Mouse (Mus musculus) heart, embryonic 15.5 days (tissue): ENCODE measurements at regions not wholly inside any gene's neighbourhood (a gene's known extent, or its start where the extent isn't known, plus 50 kb on each side); places are given as distances from the start of the nearest gene placed in this dataset.
A peak's percentile ranks its signal among the peaks of the same experiment; 100 is the strongest.

Experiments used
- ATAC-seq: fragments of 200-750 bp; cut with Nextera tagmentation; replicated peaks from 2 replicates; pipeline ENCODE4 v1.8.0; 2017; ENCODE audit warnings: low read depth, moderate TSS enrichment; ENCODE audit not compliant: insufficient number of reproducible peaks, insufficient read depth, low FRiP score
- H3K27ac ChIP-seq: fragments of 300-500 bp; sonication (generic); 2 replicates; pipeline ENCODE4 v1.5.1; 2015; ENCODE audit warnings: mild to moderate bottlenecking, inconsistent platforms
- H3K27me3 ChIP-seq: fragments of 300-500 bp; sonication (generic); 2 replicates; pipeline ENCODE4 v1.6.1; 2015; ENCODE audit warnings: inconsistent platforms
- H3K36me3 ChIP-seq: fragments of 300-500 bp; sonication (generic); 2 replicates; pipeline ENCODE4 v1.6.1; 2015; ENCODE audit warnings: mild to moderate bottlenecking, inconsistent platforms
- H3K4me1 ChIP-seq: fragments of 300-500 bp; sonication (generic); replicated peaks from 2 replicates; pipeline ENCODE4 v1.6.1; 2015; ENCODE audit warnings: inconsistent platforms
- H3K4me2 ChIP-seq: fragments of 300-500 bp; sonication (generic); 2 replicates; pipeline ENCODE4 v1.6.1; 2015; ENCODE audit warnings: inconsistent platforms, mild to moderate bottlenecking, moderate library complexity
- H3K4me3 ChIP-seq: fragments of 300-500 bp; sonication (generic); 2 replicates; pipeline ENCODE4 v1.5.1; 2015; ENCODE audit warnings: mild to moderate bottlenecking, inconsistent platforms
- H3K9ac ChIP-seq: fragments of 300-500 bp; sonication (generic); 2 replicates; pipeline ENCODE4 v1.6.1; 2015; ENCODE audit warnings: mild to moderate bottlenecking, inconsistent platforms
- H3K9me3 ChIP-seq: fragments of 300-500 bp; sonication (generic); replicated peaks from 2 replicates; pipeline ENCODE4 v1.6.1; 2016; ENCODE audit warnings: inconsistent platforms
- WGBS: fragments of 180-500 bp; shearing (Covaris S2); methylation state at CpG from one replicate; pipeline ENCODE4 v1.1.7; 2015; ENCODE audit warnings: mixed read lengths; 5-methylcytosine and 5-hydroxymethylcytosine counted together

- H3K27me3 ChIP-seq, result no peaks in the 10 kb centered on the region
- H3K4me2 ChIP-seq, result no peak overlapping the region
- H3K4me1 ChIP-seq, result peaks cover 34% of the 10 kb centered on the region
- no peak for ATAC-seq
- 36% methylated on average over 2 of the region's 2 CpGs for WGBS
- H3K9ac ChIP-seq, result no peak overlapping the region
- peak overlapping the region; percentile 61 for H3K27ac ChIP-seq
- H3K9me3 ChIP-seq, result no peaks in the 10 kb centered on the region
- no peak overlapping the region for H3K4me3 ChIP-seq
- no peaks in the 10 kb centered on the region for H3K36me3 ChIP-seq
Observed at GRCm38 (mm10) chr12:71482619-71483018, 172.9 kb downstream of the Dact1 start.

- no peak for ATAC-seq
- no peaks in the 10 kb centered on the region for H3K9me3 ChIP-seq
- H3K4me3 ChIP-seq, result no peak overlapping the region
- H3K4me2 ChIP-seq, result no peak overlapping the region
- H3K27me3 ChIP-seq, result no peaks in the 10 kb centered on the region
- H3K4me1 ChIP-seq, result peaks cover 40% of the 10 kb centered on the region
- no peaks in the 10 kb centered on the region for H3K36me3 ChIP-seq
- H3K9ac ChIP-seq, result no peak overlapping the region
- WGBS, result 65% methylated on average over 7 of the region's 7 CpGs
- H3K27ac ChIP-seq, result peak overlapping the region; percentile 27; the same call in 1 of the 2 replicates
Observed at GRCm38 (mm10) chr12:71483536-71484165, 174.0 kb downstream of the Dact1 start.

GRCm38 (mm10) chr12:71484286-71484685 is 174.6 kb downstream of the Dact1 start:
- H3K4me2 ChIP-seq, result no peak overlapping the region
- no peak for ATAC-seq
- no peaks in the 10 kb centered on the region for H3K36me3 ChIP-seq
- no peak overlapping the region for H3K9ac ChIP-seq
- H3K27ac ChIP-seq, result no peak overlapping the region
- 94% methylated on average over 5 of the region's 5 CpGs for WGBS
- no peaks in the 10 kb centered on the region for H3K9me3 ChIP-seq
- H3K4me1 ChIP-seq, result peaks cover 37% of the 10 kb centered on the region
- H3K27me3 ChIP-seq, result no peaks in the 10 kb centered on the region
- no peak overlapping the region for H3K4me3 ChIP-seq

- H3K27ac ChIP-seq, result no peak overlapping the region
- no peak overlapping the region for H3K4me2 ChIP-seq
- H3K27me3 ChIP-seq, result no peaks in the 10 kb centered on the region
- no peak overlapping the region for H3K9ac ChIP-seq
- no peak for ATAC-seq
- no peaks in the 10 kb centered on the region for H3K36me3 ChIP-seq
- peaks cover 23% of the 10 kb centered on the region for H3K4me1 ChIP-seq
- H3K9me3 ChIP-seq, result no peaks in the 10 kb centered on the region
- no peak overlapping the region for H3K4me3 ChIP-seq
- 84% methylated on average over 12 of the region's 12 CpGs for WGBS
Observed at GRCm38 (mm10) chr12:71486078-71486477, 176.4 kb downstream of the Dact1 start.

- ATAC-seq, result no peak
Observed at GRCm38 (mm10) chr12:71487591-71488435, 178.1 kb downstream of the Dact1 start.

GRCm38 (mm10) chr12:71489295-71489694 is 179.6 kb downstream of the Dact1 start:
- H3K27ac ChIP-seq, result no peak overlapping the region
- no peak for ATAC-seq
- 73% methylated on average over 7 of the region's 7 CpGs for WGBS

More at GRCm38 (mm10) chr12:71487591-71488435, 178.1 kb downstream of the Dact1 start:
- Histone ChIP-seq H3K9me3 (no peaks in the 10 kb centered on the region), H3K9ac (no peak overlapping the region), H3K27me3 (no peaks in the 10 kb centered on the region), H3K4me3 (no peak overlapping the region), H3K36me3 (no peaks in the 10 kb centered on the region), H3K27ac (no peak overlapping the region), H3K4me2 (no peak overlapping the region), H3K4me1 (peaks cover 11% of the 10 kb centered on the region)
- 56% methylated on average over 6 of the region's 6 CpGs for WGBS

GRCm38 (mm10) chr12:71494803-71495293 is 185.2 kb downstream of the Dact1 start:
- Histone ChIP-seq H3K9ac (no peak overlapping the region), H3K36me3 (no peaks in the 10 kb centered on the region), H3K27me3 (no peaks in the 10 kb centered on the region), H3K27ac (peak overlapping the region; percentile 48), H3K9me3 (no peaks in the 10 kb centered on the region), H3K4me2 (0 out of 2 replicates have a peak overlapping the region, but pooled peaks have one; percentile 17), H3K4me3 (no peak overlapping the region), H3K4me1 (peaks cover 11% of the 10 kb centered on the region)
- WGBS, result 57% methylated on average over 10 of the region's 10 CpGs
- no peak for ATAC-seq

More at GRCm38 (mm10) chr12:71489295-71489694, 179.6 kb downstream of the Dact1 start:
- no peaks in the 10 kb centered on the region for H3K27me3 ChIP-seq
- peaks cover 6% of the 10 kb centered on the region for H3K4me1 ChIP-seq
- no peaks in the 10 kb centered on the region for H3K36me3 ChIP-seq
- no peaks in the 10 kb centered on the region for H3K9me3 ChIP-seq
- H3K4me3 ChIP-seq, result no peak overlapping the region
- no peak overlapping the region for H3K9ac ChIP-seq
- no peak overlapping the region for H3K4me2 ChIP-seq

GRCm38 (mm10) chr12:71498246-71499029 is 188.8 kb downstream of the Dact1 start:
- WGBS, result 69% methylated on average over 14 of the region's 14 CpGs
- H3K4me1 ChIP-seq, result peaks cover 11% of the 10 kb centered on the region
- no peak overlapping the region for H3K4me3 ChIP-seq
- H3K9ac ChIP-seq, result no peak overlapping the region
- no peak for ATAC-seq
- no peak overlapping the region for H3K4me2 ChIP-seq
- no peaks in the 10 kb centered on the region for H3K27me3 ChIP-seq
- H3K36me3 ChIP-seq, result no peaks in the 10 kb centered on the region
- no peak overlapping the region for H3K27ac ChIP-seq
- H3K9me3 ChIP-seq, result no peaks in the 10 kb centered on the region

- ATAC-seq, result no peak
- Histone ChIP-seq H3K27ac (no peak overlapping the region), H3K4me1 (no peaks in the 10 kb centered on the region), H3K9me3 (no peaks in the 10 kb centered on the region), H3K9ac (no peak overlapping the region), H3K36me3 (no peaks in the 10 kb centered on the region), H3K4me2 (no peak overlapping the region), H3K4me3 (no peak overlapping the region), H3K27me3 (no peaks in the 10 kb centered on the region)
- WGBS, result 45% methylated on average over 7 of the region's 7 CpGs
Observed at GRCm38 (mm10) chr12:71501299-71501810, 191.7 kb downstream of the Dact1 start.

GRCm38 (mm10) chr12:71503265-71503664 is 193.6 kb downstream of the Dact1 start:
- Histone ChIP-seq H3K9ac (no peak overlapping the region), H3K4me1 (no peaks in the 10 kb centered on the region), H3K27me3 (no peaks in the 10 kb centered on the region), H3K4me3 (no peak overlapping the region), H3K27ac (no peak overlapping the region), H3K4me2 (no peak overlapping the region), H3K36me3 (no peaks in the 10 kb centered on the region), H3K9me3 (no peaks in the 10 kb centered on the region)
- 74% methylated on average over 11 of the region's 11 CpGs for WGBS
- ATAC-seq, result no peak

- Histone ChIP-seq H3K4me3 (no peak overlapping the region), H3K36me3 (no peaks in the 10 kb centered on the region), H3K9me3 (no peaks in the 10 kb centered on the region), H3K4me1 (no peaks in the 10 kb centered on the region), H3K9ac (no peak overlapping the region), H3K27me3 (no peaks in the 10 kb centered on the region), H3K27ac (no peak overlapping the region), H3K4me2 (no peak overlapping the region)
- no peak for ATAC-seq
- WGBS, result 58% methylated on average over 4 of the region's 4 CpGs
Observed at GRCm38 (mm10) chr12:71506206-71506605, 196.5 kb downstream of the Dact1 start.
